Mouse (Mus musculus): ENCODE data around the gene Atxn2.

- TF ChIP-seq MAFK (IDR thresholded peaks at IDR 0.05; ENCODE audit: insufficient read depth, low read depth, low read length) (no peak), ZC3H11A (IDR thresholded peaks at IDR 0.05; ENCODE audit: borderline replicate concordance, low read depth, low read length) (no peak), ZNF384 (IDR thresholded peaks at IDR 0.05; ENCODE audit: low read depth, low read length) (no peak), CHD2 (IDR thresholded peaks at IDR 0.05; ENCODE audit: low read depth, low read length) (no peak)
These were observed 111.8 kb downstream of the Atxn2 start for GRCm38 (mm10) chr5:121822786-121823505.
